Mouse (Mus musculus): ENCODE results near the gene Dusp27. TPM values are rescaled to one million over a fixed set of nuclear protein-coding genes. Genes with fewer than 3 reads are reported as not detected.
"Not testable (repeated sequence)": the region's sequence is repeated elsewhere in the genome, so short reads cannot be mapped to it uniquely, and the experiment has no call there.

The Dusp27 gene
- polyA plus RNA-seq, 1 experiment from 2014 or later, result 1.2 TPM

GRCm38 (mm10) chr1:166157712-166158111, 30.0 kb upstream of the Dusp27 start:
- Histone ChIP-seq H3K9me3 (no peaks in the 10 kb centered on the region), H3K4me1 (replicated peaks) (peaks cover 2% of the 10 kb centered on the region; the same call in 1 of the 2 replicates), H3K4me3 (no peak overlapping the region), H3K27me3 (peaks cover 21% of the 10 kb centered on the region), H3K9ac (no peak overlapping the region), H3K36me3 (no peaks in the 10 kb centered on the region), H3K4me2 (no peak overlapping the region), H3K27ac (replicated peaks) (no peak overlapping the region)
- no peak for ATAC-seq (ENCODE audit: low FRiP score, low read depth)
- 82% methylated on average over 12 of the region's 12 CpGs for WGBS

DNA sequence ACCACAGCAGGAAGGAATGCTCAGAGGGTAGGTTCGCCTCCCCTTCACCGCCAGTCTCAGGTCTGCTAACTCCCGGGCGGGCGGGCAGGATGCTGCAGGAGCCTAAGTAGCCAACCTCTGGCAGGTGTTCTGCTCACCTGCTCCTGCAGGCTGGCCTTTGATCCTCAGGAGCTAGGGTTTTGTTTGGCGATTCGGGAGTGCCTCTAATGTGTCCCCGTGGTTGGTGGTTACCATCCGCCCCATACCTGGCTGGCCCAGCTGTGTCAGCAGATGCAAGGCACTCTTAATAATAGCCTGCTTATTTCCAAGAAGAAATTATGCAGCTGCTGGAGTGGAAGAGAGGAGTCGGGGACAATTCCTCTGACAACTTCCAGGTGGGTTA, 27.4 kb upstream of the Dusp27 start:
- no peaks in the 10 kb centered on the region for H3K9me3 ChIP-seq
- 0 out of 2 replicates have a peak, but pooled peaks cover 2% of the 10 kb centered on the region for H3K4me1 ChIP-seq (replicated peaks)
- H3K27ac ChIP-seq (replicated peaks), result no peak overlapping the region
- 58% methylated on average over 10 of the region's 10 CpGs for WGBS
- no peaks in the 10 kb centered on the region for H3K36me3 ChIP-seq
- no peak overlapping the region for H3K9ac ChIP-seq
- H3K4me3 ChIP-seq, result no peak overlapping the region
- no peak for ATAC-seq (ENCODE audit: low FRiP score, low read depth)
- peaks cover 21% of the 10 kb centered on the region for H3K27me3 ChIP-seq
- no peak overlapping the region for H3K4me2 ChIP-seq

GRCm38 (mm10) chr1:166154162-166155112, 26.7 kb upstream of the Dusp27 start:
- Histone ChIP-seq H3K4me1 (replicated peaks) (0 out of 2 replicates have a peak, but pooled peaks cover 2% of the 10 kb centered on the region), H3K4me3 (no peak overlapping the region), H3K27me3 (peaks cover 21% of the 10 kb centered on the region), H3K9ac (no peak overlapping the region), H3K36me3 (no peaks in the 10 kb centered on the region), H3K4me2 (peak overlapping the region; percentile 41), H3K27ac (replicated peaks) (no peak overlapping the region), H3K9me3 (no peaks in the 10 kb centered on the region)
- 20% methylated on average over 29 of the region's 29 CpGs for WGBS
- ATAC-seq (ENCODE audit: low FRiP score, low read depth), result peak; percentile 62; the same call in 1 of the 2 replicates

GRCm38 (mm10) chr1:166153351-166154120, 25.8 kb upstream of the Dusp27 start:
- Histone ChIP-seq H3K36me3 (no peaks in the 10 kb centered on the region), H3K9ac (no peak overlapping the region), H3K4me3 (no peak overlapping the region), H3K9me3 (no peaks in the 10 kb centered on the region), H3K27ac (replicated peaks) (no peak overlapping the region), H3K4me1 (replicated peaks) (0 out of 2 replicates have a peak, but pooled peaks cover 2% of the 10 kb centered on the region), H3K4me2 (peak overlapping the region; percentile 41), H3K27me3 (peaks cover 16% of the 10 kb centered on the region)
- WGBS, result 13% methylated on average over 18 of the region's 18 CpGs
- peak; percentile 61; the same call in 1 of the 2 replicates for ATAC-seq (ENCODE audit: low FRiP score, low read depth)

- no peak overlapping the region for H3K4me3 ChIP-seq
- no peak for ATAC-seq (ENCODE audit: low FRiP score, low read depth)
- no peaks in the 10 kb centered on the region for H3K9me3 ChIP-seq
- H3K27ac ChIP-seq (replicated peaks), result no peak overlapping the region
- WGBS, result 92% methylated on average over 10 of the region's 10 CpGs
- H3K36me3 ChIP-seq, result no peaks in the 10 kb centered on the region
- H3K4me1 ChIP-seq (replicated peaks), result 0 out of 2 replicates have a peak, but pooled peaks cover 2% of the 10 kb centered on the region
- H3K9ac ChIP-seq, result no peak overlapping the region
- no peak overlapping the region for H3K4me2 ChIP-seq
- H3K27me3 ChIP-seq, result peaks cover 16% of the 10 kb centered on the region
Observed at GRCm38 (mm10) chr1:166152034-166152433, 24.3 kb upstream of the Dusp27 start.

DNA sequence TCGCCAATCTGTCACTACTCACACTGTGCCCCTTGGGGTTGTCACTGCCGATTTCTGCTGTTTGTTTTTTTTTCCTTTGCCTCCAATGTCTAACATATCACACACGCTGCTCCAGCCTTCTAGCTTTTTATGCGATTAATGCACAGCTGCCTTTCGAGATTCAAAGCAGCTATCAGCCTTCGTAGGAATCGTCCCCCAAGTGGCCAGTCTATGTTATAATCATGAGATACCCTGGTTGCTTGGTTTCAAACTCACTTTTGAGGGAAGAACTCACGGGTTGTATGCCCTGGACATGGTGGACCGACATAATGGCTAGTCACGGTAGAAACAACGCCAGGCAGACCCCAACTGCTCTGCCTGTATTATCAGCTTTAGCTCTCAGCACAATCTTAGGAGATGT, 23.6 kb upstream of the Dusp27 start:
- no peak overlapping the region for H3K4me3 ChIP-seq
- no peaks in the 10 kb centered on the region for H3K9me3 ChIP-seq
- no peak overlapping the region for H3K9ac ChIP-seq
- H3K27me3 ChIP-seq, result peaks cover 16% of the 10 kb centered on the region
- H3K36me3 ChIP-seq, result no peaks in the 10 kb centered on the region
- H3K4me1 ChIP-seq (replicated peaks), result 0 out of 2 replicates have a peak, but pooled peaks cover 2% of the 10 kb centered on the region
- no peak overlapping the region for H3K27ac ChIP-seq (replicated peaks)
- H3K4me2 ChIP-seq, result no peak overlapping the region
- no peak for ATAC-seq (ENCODE audit: low FRiP score, low read depth)
- 45% methylated on average over 11 of the region's 11 CpGs for WGBS

DNA sequence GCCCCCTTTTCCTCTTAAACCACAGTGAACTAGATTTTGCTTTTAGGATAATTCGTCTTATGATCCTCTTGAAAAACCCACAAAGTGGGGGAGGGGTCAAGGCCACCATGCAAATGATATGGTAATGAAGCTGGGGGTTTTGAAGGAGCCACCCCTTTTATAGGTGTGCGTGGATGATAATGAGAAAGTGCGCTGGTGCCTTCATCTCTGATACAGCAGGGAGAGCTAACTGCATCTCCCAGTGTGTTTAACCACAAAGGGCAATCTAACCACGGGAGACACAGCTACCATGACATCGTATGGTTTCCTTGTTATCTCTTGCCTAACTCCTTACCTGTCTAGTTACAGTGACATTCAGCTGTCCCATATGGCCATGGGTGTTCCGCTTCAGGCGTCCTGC, 22.3 kb upstream of the Dusp27 start:
- no peak overlapping the region for H3K9ac ChIP-seq
- H3K9me3 ChIP-seq, result no peaks in the 10 kb centered on the region
- no peak overlapping the region for H3K27ac ChIP-seq (replicated peaks)
- WGBS, result 83% methylated on average over 7 of the region's 7 CpGs
- no peaks in the 10 kb centered on the region for H3K36me3 ChIP-seq
- H3K4me1 ChIP-seq (replicated peaks), result 0 out of 2 replicates have a peak, but pooled peaks cover 2% of the 10 kb centered on the region
- no peak overlapping the region for H3K4me3 ChIP-seq
- H3K27me3 ChIP-seq, result peaks cover 8% of the 10 kb centered on the region
- no peak for ATAC-seq (ENCODE audit: low FRiP score, low read depth)
- H3K4me2 ChIP-seq, result no peak overlapping the region

DNA sequence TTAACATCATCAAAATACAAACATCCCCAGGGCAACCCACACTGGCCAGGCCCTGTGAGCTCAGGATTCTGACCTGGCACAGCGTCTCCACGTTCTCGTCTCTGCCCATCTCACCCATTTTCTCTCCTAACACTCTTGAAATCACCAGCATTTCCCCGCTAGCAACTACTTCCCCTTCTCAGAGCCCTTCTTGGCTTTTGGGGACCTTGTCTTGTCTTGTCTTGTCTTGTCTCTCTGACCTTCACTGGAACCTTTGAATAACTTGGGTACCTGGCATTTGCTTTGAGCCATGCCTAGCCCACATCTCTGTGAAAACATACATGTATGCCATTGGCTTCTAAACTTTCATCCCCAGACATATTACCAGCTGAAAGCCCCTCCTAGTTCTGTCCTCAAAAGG, 21.7 kb upstream of the Dusp27 start:
- H3K4me2 ChIP-seq, result no peak overlapping the region
- no peaks in the 10 kb centered on the region for H3K36me3 ChIP-seq
- 0 out of 2 replicates have a peak, but pooled peaks cover 2% of the 10 kb centered on the region for H3K4me1 ChIP-seq (replicated peaks)
- no peak for ATAC-seq (ENCODE audit: low FRiP score, low read depth)
- H3K27ac ChIP-seq (replicated peaks), result no peak overlapping the region
- peaks cover 2% of the 10 kb centered on the region; the same call in 1 of the 2 replicates for H3K27me3 ChIP-seq
- no peak overlapping the region for H3K9ac ChIP-seq
- no peaks in the 10 kb centered on the region for H3K9me3 ChIP-seq
- 87% methylated on average over 4 of the region's 4 CpGs for WGBS
- H3K4me3 ChIP-seq, result no peak overlapping the region

GRCm38 (mm10) chr1:166147657-166148056, 19.9 kb upstream of the Dusp27 start:
- WGBS, result 73% methylated on average over 3 of the region's 3 CpGs
- H3K4me3 ChIP-seq, result no peak overlapping the region
- H3K27me3 ChIP-seq, result no peaks in the 10 kb centered on the region
- H3K9ac ChIP-seq, result no peak overlapping the region
- no peaks in the 10 kb centered on the region for H3K9me3 ChIP-seq
- H3K4me2 ChIP-seq, result no peak overlapping the region
- no peak overlapping the region for H3K27ac ChIP-seq (replicated peaks)
- no peak for ATAC-seq (ENCODE audit: low FRiP score, low read depth)
- H3K4me1 ChIP-seq (replicated peaks), result no peaks in the 10 kb centered on the region
- H3K36me3 ChIP-seq, result no peaks in the 10 kb centered on the region

- Histone ChIP-seq H3K9me3 (no peaks in the 10 kb centered on the region), H3K4me2 (no peak overlapping the region), H3K4me1 (replicated peaks) (no peaks in the 10 kb centered on the region), H3K9ac (no peak overlapping the region), H3K4me3 (no peak overlapping the region), H3K27me3 (no peaks in the 10 kb centered on the region), H3K36me3 (no peaks in the 10 kb centered on the region), H3K27ac (replicated peaks) (no peak overlapping the region)
- ATAC-seq (ENCODE audit: low FRiP score, low read depth), result no peak
- 86% methylated on average over 11 of the region's 11 CpGs for WGBS
Observed at GRCm38 (mm10) chr1:166146626-166147025, 18.9 kb upstream of the Dusp27 start.

DNA sequence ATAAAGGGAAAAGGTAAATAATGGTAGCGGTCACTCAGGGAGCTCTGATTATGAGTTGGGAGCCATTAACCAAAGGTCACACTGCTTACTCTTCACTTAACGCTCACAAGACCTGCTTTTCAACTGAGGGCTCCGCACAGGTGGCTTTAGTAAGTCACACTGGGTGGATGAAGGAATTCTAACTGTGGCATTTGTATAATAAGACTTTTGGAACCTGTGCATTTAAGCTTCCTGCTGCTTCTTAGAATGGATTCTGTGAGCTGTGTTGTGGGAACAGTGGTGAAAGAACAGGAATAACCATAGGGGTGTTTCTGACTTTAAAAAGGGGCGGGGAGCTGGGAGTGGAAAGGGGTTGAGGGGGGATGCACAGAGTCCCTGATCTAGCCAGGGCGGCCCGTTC, 14.6 kb upstream of the Dusp27 start:
- Histone ChIP-seq H3K4me3 (no peak overlapping the region), H3K9me3 (no peaks in the 10 kb centered on the region), H3K9ac (no peak overlapping the region), H3K36me3 (no peaks in the 10 kb centered on the region), H3K4me2 (no peak overlapping the region), H3K4me1 (replicated peaks) (no peaks in the 10 kb centered on the region), H3K27me3 (peaks cover 2% of the 10 kb centered on the region; the same call in 1 of the 2 replicates), H3K27ac (replicated peaks) (no peak overlapping the region)
- no peak for ATAC-seq (ENCODE audit: low FRiP score, low read depth)
- 78% methylated on average over 6 of the region's 6 CpGs for WGBS

DNA sequence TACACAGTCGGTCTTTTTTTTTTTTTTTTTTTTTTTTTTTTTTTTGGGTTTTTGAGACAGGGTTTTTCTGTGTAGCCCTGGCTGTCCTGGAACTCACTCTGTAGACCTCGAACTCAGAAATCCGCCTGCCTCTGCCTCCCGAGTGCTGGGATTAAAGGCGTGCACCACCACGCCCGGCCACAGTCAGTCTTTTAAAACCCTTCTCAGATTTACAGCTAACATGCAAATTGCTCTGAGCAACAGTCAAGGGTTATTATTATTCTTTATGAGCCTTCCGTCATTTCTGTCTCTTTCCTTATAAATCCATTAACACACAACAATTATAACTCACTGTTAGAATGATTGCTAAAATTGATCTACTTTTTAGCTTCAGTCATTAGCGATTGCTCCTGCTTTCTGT, 14.1 kb upstream of the Dusp27 start:
- not testable (repeated sequence) for H3K27ac ChIP-seq (replicated peaks); H3K9ac ChIP-seq; H3K36me3 ChIP-seq; H3K27me3 ChIP-seq; H3K9me3 ChIP-seq; ATAC-seq (ENCODE audit: low FRiP score, low read depth); H3K4me2 ChIP-seq; H3K4me1 ChIP-seq (replicated peaks); H3K4me3 ChIP-seq
- 93% methylated on average over 9 of the region's 9 CpGs for WGBS

Data from hindbrain, embryonic 15.5 days (tissue).